Mouse (Mus musculus) naive thymus-derived CD4-positive, alpha-beta T cell, adult 2 months (primary cell): ENCODE measurements at regions not wholly inside any gene's neighbourhood (a gene's known extent, or its start where the extent isn't known, plus 50 kb on each side); places are given as distances from the start of the nearest gene placed in this dataset.
A peak's percentile ranks its signal among the peaks of the same experiment; 100 is the strongest.

Experiments used
- DNase-seq: peaks from one replicate; pipeline ENCODE4 v3.0.0-alpha.2; 2011; ENCODE audit warnings: low read depth

- peak; percentile 65 for DNase-seq
These were observed 71.4 kb downstream of the Emp1 start for GRCm38 (mm10) chr6:135433753-135434152.

DNA sequence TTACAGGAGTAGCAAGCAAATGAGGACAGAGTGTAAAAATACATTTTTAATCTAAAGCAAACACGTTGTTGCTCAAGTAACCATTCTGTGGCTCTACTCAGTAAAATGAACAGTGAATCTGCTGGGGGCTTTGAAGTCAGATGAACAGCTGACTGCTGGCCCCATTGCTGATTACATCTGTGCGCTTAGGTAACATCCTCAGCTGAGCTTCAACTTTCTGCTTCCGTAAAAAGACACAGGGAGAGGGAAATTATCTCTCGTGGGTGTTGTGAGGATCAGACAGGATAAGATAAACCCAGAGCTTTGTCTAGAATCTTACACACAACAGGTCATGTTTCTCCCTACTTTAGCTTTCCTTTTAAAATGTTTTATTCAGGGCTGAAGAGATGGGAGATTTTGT is 74.0 kb downstream of the Emp1 start:
- DNase-seq: peak; percentile 59

GRCm38 (mm10) chr6:135438271-135438670 is 75.9 kb downstream of the Emp1 start:
- DNase-seq: no peak

DNA sequence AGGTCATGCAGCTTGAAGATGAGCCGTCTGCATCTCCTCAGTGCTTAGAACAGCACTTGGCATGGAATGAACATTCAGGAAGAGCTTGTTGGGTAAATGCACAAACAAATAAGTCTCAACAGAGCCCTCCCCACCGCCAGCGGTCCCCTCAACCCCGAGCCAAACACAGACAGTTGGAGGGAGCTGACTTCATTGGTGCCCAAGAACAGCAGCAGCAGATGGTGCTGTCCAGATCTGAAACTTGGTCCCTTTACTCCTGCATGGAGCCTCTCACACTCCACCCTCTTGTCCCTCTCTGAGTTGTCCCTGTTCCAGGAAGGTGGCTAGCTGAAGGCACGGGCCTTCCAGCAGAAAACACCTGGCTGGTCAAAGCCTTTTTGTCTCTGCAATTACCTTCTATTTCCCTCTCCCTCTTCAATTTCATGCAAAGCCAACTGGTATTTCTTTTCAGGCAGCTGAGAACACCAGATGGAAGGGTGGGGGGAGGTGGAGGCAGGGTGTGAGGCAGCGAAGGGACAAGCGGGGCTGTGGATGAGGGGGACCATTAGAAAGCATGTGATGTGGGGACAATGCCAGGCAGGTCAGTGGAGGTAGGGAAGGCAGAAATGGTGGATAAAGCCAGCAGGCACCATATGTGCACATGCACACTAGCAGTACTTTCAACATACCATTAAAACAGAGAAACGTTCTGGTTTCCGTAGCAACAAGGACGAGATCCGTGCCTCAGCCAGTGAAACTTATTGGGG is 79.0 kb downstream of the Emp1 start:
- DNase-seq: no peak

DNA sequence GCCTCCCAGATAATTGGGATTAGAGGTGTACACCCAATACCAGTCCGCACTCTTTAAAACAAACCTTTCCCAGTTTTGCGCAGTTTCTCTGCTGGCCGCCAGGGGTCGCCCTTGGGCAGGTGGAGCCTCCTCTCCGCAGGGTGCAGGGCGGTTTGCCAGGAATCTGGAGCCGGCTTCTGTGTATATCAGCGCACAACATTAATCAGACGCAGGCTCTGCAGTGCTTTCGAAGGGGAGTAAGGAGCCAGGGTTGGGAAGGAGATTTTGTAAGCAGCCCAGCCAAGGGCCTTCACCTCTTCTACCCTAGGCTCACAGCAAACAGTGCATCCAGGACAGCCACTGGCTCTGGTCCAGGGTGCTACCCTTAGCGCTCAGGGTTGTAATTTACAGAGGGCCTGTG is 82.3 kb downstream of the Emp1 start:
- DNase-seq: peak; percentile 78

GRCm38 (mm10) chr6:135445070-135445469 is 82.7 kb downstream of the Emp1 start:
- DNase-seq: no peak

GRCm38 (mm10) chr6:135447801-135448200 is 85.5 kb downstream of the Emp1 start:
- no peak for DNase-seq

- DNase-seq: no peak
These were observed 86.9 kb downstream of the Emp1 start for GRCm38 (mm10) chr6:135449228-135449627.

GRCm38 (mm10) chr6:135450573-135450972 is 88.2 kb downstream of the Emp1 start:
- peak; percentile 63 for DNase-seq

DNA sequence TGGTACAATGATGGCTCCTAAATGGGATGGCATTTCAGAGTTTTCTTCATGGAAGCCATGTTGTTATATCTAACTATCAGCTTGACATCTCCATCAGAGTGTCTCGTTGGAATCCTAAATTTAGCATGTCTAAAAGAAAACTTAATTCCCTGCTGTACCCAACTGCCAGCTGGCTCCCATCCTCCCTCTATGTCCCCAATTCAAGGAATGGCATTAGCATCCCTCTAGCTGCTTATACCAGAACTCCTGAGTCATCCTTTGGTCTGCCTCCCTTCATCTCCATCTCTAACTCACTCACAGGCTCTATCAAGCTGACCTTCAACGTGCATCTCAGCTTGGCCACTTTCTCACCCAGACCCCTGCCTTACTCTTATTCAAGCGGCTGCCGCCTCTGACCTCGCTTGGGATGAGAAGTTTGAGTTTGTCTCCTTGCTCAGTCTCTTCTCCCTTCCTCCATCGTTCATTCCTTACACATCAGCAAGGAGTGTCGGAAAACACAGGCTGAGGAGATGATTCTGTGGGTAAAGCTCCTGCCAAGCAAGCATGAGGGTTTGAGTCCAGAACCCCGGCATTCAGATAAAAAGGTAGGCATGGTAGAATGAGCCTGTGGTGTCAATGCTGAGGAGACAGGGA is 88.9 kb downstream of the Emp1 start:
- DNase-seq: no peak

- no peak for DNase-seq
These were observed 90.7 kb downstream of the Emp1 start for GRCm38 (mm10) chr6:135453041-135453440.

DNA sequence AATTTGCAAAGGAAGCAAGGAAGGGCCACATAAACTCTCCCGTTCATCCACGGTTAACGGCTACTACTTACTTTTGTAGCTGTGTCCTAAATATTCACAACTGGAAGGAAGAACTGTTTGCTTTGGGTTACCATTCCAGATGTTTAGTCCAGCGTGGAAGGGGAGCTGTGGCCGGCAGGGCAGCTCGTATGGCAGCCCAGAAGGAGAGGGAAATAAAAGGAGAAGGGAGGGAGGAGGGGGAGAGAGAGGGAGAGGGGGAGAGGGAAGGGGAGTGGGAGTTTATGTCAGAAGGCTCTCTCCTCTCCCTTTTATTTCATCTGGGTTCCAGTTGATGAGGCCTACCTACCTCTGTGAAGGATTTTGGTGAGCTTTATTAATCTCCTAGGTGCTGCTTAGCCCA is 110.2 kb downstream of the Emp1 start:
- DNase-seq: no peak

GRCm38 (mm10) chr6:135473146-135473545 is 110.8 kb downstream of the Emp1 start:
- DNase-seq: no peak

DNA sequence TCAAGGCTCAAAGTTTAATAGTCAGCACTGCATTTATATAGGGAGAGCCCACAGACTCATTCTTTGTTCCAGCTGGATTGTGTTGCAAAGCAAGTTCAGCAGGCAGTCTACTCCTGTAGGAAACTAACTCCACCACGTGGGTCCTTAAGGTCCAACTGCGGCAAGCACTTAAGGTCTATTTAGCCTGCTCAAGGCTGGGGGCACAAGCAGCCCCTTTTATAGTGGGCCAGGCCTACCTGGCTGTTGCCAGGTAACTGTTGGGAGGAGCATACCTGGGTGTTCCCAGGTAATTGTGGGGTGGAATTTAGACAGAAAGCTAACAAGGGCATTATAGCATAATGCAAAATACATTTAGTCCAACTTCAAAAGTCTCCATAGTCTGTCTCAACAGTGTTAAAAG is 126.5 kb downstream of the Emp1 start:
- no peak for DNase-seq

DNA sequence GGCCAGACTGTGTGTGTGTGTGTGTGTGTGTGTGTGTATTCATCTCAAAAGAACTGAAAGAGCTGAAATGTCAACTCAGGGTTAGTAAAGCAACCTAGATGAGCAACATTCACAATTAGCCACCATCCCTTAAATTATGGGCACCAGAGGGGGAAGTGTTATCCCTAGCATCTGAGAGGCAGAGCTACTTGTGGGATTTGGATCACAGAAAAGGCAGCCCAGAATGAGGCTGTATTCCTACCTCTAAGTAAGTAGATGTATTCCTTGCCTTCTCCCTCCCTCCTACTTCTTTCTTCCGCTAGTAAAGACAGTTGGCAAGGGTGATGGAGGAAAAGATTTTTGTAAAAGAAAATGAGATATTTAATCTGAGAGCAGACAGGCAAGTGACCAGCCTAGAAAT is 131.6 kb downstream of the Emp1 start:
- DNase-seq: no peak

- no peak for DNase-seq
These were observed 133.5 kb downstream of the Emp1 start for GRCm38 (mm10) chr6:135495841-135496240.

- DNase-seq: peak; percentile 34
These were observed 136.2 kb downstream of the Emp1 start for GRCm38 (mm10) chr6:135498592-135498991.

DNA sequence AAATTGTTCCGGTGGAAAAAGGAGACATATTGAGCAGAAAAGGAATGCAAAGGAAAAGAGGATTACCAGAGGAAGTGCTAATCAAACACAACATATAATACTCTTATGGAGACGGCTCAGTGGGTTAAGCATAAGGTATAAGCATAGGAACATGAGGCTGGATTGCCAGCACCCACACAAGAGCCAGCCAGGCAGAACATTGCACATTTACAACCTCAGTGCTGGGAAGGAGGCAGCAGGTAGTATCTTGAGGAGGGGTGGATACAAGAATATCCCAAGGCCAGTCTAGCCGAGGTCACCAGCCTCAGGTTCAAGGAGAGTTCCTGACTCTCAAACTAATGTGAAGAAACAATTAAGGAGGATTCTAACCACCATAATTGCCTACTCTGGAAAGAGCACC is 138.0 kb downstream of the Emp1 start:
- no peak for DNase-seq

GRCm38 (mm10) chr6:135501791-135502190 is 139.4 kb downstream of the Emp1 start:
- no peak for DNase-seq

GRCm38 (mm10) chr6:135502405-135502804 is 140.1 kb downstream of the Emp1 start:
- no peak for DNase-seq

- no peak for DNase-seq
These were observed 156.5 kb downstream of the Emp1 start for GRCm38 (mm10) chr6:135518710-135519437.

- DNase-seq: no peak
These were observed 157.1 kb downstream of the Emp1 start for GRCm38 (mm10) chr6:135519438-135519803.

GRCm38 (mm10) chr6:135520868-135521267 is 158.5 kb downstream of the Emp1 start:
- no peak for DNase-seq
